14 mouse cellular contexts compared by ENCODE assay signal in genomic region chr11:3525560-3525959, GRCm38 (mm10). TPM values are rescaled to one million over a fixed set of nuclear protein-coding genes. Genes with fewer than 3 reads are reported as not detected.
"Had no signal": no experiment of that assay in that cellular context is flagged by ENCODE, and none has a peak within 500 bp of the region (broad histone marks: within the 10 kb centered on the region; RNA-seq: fewer than 3 reads in every experiment).

No protein-coding gene starts in this region.

- ATAC-seq: midbrain, embryonic 16.5 days had no signal

- H3K27ac ChIP-seq: midbrain, embryonic 10.5 days; midbrain, embryonic 12.5 days; neural tube, embryonic 12.5 days; stomach, embryonic 15.5 days had no signal

- H3K9ac ChIP-seq: lung, embryonic 14.5 days; midbrain, embryonic 12.5 days; neural tube, embryonic 12.5 days; stomach, embryonic 15.5 days had no signal

- H3K9me3 ChIP-seq: midbrain, embryonic 10.5 days; midbrain, embryonic 12.5 days; neural tube, embryonic 12.5 days; stomach, embryonic 15.5 days had no signal

- H3K27me3 ChIP-seq: midbrain, embryonic 12.5 days; neural tube, embryonic 12.5 days; stomach, embryonic 15.5 days had no signal

- H3K4me1 ChIP-seq: midbrain, embryonic 12.5 days; neural tube, embryonic 12.5 days; stomach, embryonic 15.5 days had no signal

- DNase-seq: lung, adult 18-20 months; lung, embryonic 14.5 days; lung, postnatal 10 days; midbrain, embryonic 14.5 days; right cerebral cortex, postnatal 14 days; thymus, adult 18-20 months; thymus, postnatal 14 days; thymus, postnatal 36 days had no signal

- H3K4me3 ChIP-seq: midbrain, embryonic 10.5 days; midbrain, embryonic 12.5 days; neural tube, embryonic 12.5 days; stomach, embryonic 15.5 days had no signal

- H3K4me2 ChIP-seq: lung, embryonic 14.5 days; midbrain, embryonic 12.5 days; neural tube, embryonic 12.5 days; stomach, embryonic 15.5 days had no signal

RNA-seq across cellular contexts. Expression of gene Selenom, which starts 11.1 kb away (rescaled TPM):
- total RNA-seq: megakaryocyte-erythroid progenitor cell, adult 5-6 weeks had no signal

RNA-seq across cellular contexts. Expression of gene Inpp5j, which starts 20.9 kb away (rescaled TPM):
- total RNA-seq: megakaryocyte-erythroid progenitor cell, adult 5-6 weeks had no signal
